Mouse (Mus musculus): ENCODE results near the gene Krtap28-10. TPM values are rescaled to one million over a fixed set of nuclear protein-coding genes. Genes with fewer than 3 reads are reported as not detected.

Gene Krtap28-10
- polyA plus RNA-seq, 1 experiment: not detected

DNA sequence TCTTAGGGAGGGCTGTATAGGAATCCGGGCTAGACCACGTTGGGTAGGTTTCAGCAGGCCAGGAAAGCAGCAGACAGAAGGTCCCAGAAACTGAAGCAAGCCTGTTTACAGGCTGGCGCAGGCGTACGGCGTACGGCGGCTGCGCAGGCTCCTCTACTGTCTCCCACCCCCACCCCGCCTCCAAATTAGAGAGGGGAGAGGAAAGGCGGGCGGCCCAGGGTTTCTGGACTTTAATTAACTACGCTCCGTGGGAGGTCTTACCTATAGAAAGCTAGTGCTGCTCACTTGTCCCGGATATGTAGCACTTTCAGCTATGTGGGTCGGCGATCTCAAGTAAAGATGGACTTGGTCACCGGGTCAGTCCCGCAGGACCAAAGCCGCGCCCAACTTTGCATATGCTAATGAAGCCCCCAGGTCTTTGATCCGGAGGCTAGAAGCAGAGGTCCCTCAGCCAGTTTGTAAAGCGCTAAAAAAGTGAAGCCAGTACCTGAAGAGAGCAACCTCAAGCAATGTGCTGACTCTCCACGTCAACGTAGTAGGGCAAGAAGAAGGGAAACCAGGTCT, 4.1 kb downstream of the Krtap28-10 start, which contains the start of gene Slc19a3:
Slc19a3 (minus strand) TSS at position 340 of the 564 bp plus-strand sequence.
- TF ChIP-seq POLR2A (IDR thresholded peaks at IDR 0.05; ENCODE audit: low read depth, low read length) (no peak), CTCF (IDR thresholded peaks at IDR 0.05; ENCODE audit: extremely low read depth, insufficient read depth, insufficient read length, insufficient replicate concordance) (no peak)
- Histone ChIP-seq H3K36me3 (ENCODE audit: control insufficient read depth, insufficient read depth, low read length) (no peaks in the 10 kb centered on the region), H3K27me3 (ENCODE audit: control insufficient read depth, insufficient read depth, low read length) (no peaks in the 10 kb centered on the region; the same call in 1 of the 2 replicates), H3K4me3 (ENCODE audit: extremely low read depth, insufficient read depth, insufficient read length) (peak within 1 kb of the TSS; percentile 8), H3K4me1 (ENCODE audit: control insufficient read depth, insufficient read depth, insufficient read length) (no peaks in the 10 kb centered on the region), H3K27ac (ENCODE audit: insufficient read depth, low read length) (peak within 1 kb of the TSS; percentile 9; the same call in 1 of the 2 replicates)
- 3% methylated on average over 25 of the region's 25 CpGs for WGBS
- no peak for DNase-seq (ENCODE audit: low read depth in 1 of 2, low spot score in 2 of 2)

GRCm38 (mm10) chr1:83036892-83037667, 5.2 kb downstream of the Krtap28-10 start:
- Histone ChIP-seq H3K36me3 (ENCODE audit: control insufficient read depth, insufficient read depth, low read length) (no peaks in the 10 kb centered on the region), H3K4me3 (ENCODE audit: extremely low read depth, insufficient read depth, insufficient read length) (no peak overlapping the region), H3K27ac (ENCODE audit: insufficient read depth, low read length) (no peak overlapping the region), H3K27me3 (ENCODE audit: control insufficient read depth, insufficient read depth, low read length) (no peaks in the 10 kb centered on the region; the same call in 1 of the 2 replicates), H3K4me1 (ENCODE audit: control insufficient read depth, insufficient read depth, insufficient read length) (no peaks in the 10 kb centered on the region)
- TF ChIP-seq POLR2A (IDR thresholded peaks at IDR 0.05; ENCODE audit: low read depth, low read length) (no peak), CTCF (IDR thresholded peaks at IDR 0.05; ENCODE audit: extremely low read depth, insufficient read depth, insufficient read length, insufficient replicate concordance) (no peak)
- DNase-seq (ENCODE audit: low read depth in 1 of 2, low spot score in 2 of 2): no peak
- 79% methylated on average over 11 of the region's 11 CpGs for WGBS

- no peaks in the 10 kb centered on the region for H3K4me1 ChIP-seq (ENCODE audit: control insufficient read depth, insufficient read depth, insufficient read length)
- 79% methylated on average over 5 of the region's 5 CpGs for WGBS
- H3K27ac ChIP-seq (ENCODE audit: insufficient read depth, low read length): no peak overlapping the region
- no peak overlapping the region for H3K4me3 ChIP-seq (ENCODE audit: extremely low read depth, insufficient read depth, insufficient read length)
- no peak for DNase-seq (ENCODE audit: low read depth in 1 of 2, low spot score in 2 of 2)
- H3K27me3 ChIP-seq (ENCODE audit: control insufficient read depth, insufficient read depth, low read length): no peaks in the 10 kb centered on the region; the same call in 1 of the 2 replicates
- no peaks in the 10 kb centered on the region for H3K36me3 ChIP-seq (ENCODE audit: control insufficient read depth, insufficient read depth, low read length)
- no peak for TF ChIP-seq CTCF (IDR thresholded peaks at IDR 0.05; ENCODE audit: extremely low read depth, insufficient read depth, insufficient read length, insufficient replicate concordance)
- no peak for TF ChIP-seq POLR2A (IDR thresholded peaks at IDR 0.05; ENCODE audit: low read depth, low read length)
Measured at GRCm38 (mm10) chr1:83034509-83034908, 7.8 kb downstream of the Krtap28-10 start.

GRCm38 (mm10) chr1:83032508-83032907, 9.8 kb downstream of the Krtap28-10 start:
- no peak overlapping the region for H3K4me3 ChIP-seq (ENCODE audit: extremely low read depth, insufficient read depth, insufficient read length)
- no peaks in the 10 kb centered on the region for H3K36me3 ChIP-seq (ENCODE audit: control insufficient read depth, insufficient read depth, low read length)
- TF ChIP-seq POLR2A (IDR thresholded peaks at IDR 0.05; ENCODE audit: low read depth, low read length) (no peak), CTCF (IDR thresholded peaks at IDR 0.05; ENCODE audit: extremely low read depth, insufficient read depth, insufficient read length, insufficient replicate concordance) (no peak)
- H3K4me1 ChIP-seq (ENCODE audit: control insufficient read depth, insufficient read depth, insufficient read length): no peaks in the 10 kb centered on the region
- DNase-seq (ENCODE audit: low read depth in 1 of 2, low spot score in 2 of 2): no peak
- WGBS: 86% methylated on average over 6 of the region's 6 CpGs
- no peaks in the 10 kb centered on the region for H3K27me3 ChIP-seq (ENCODE audit: control insufficient read depth, insufficient read depth, low read length)
- H3K27ac ChIP-seq (ENCODE audit: insufficient read depth, low read length): no peak overlapping the region

GRCm38 (mm10) chr1:83031950-83032349, 10.3 kb downstream of the Krtap28-10 start:
- no peak overlapping the region for H3K27ac ChIP-seq (ENCODE audit: insufficient read depth, low read length)
- no peaks in the 10 kb centered on the region for H3K36me3 ChIP-seq (ENCODE audit: control insufficient read depth, insufficient read depth, low read length)
- WGBS: 76% methylated on average over 1 of the region's 1 CpGs
- H3K27me3 ChIP-seq (ENCODE audit: control insufficient read depth, insufficient read depth, low read length): no peaks in the 10 kb centered on the region
- no peak overlapping the region for H3K4me3 ChIP-seq (ENCODE audit: extremely low read depth, insufficient read depth, insufficient read length)
- no peaks in the 10 kb centered on the region for H3K4me1 ChIP-seq (ENCODE audit: control insufficient read depth, insufficient read depth, insufficient read length)
- TF ChIP-seq POLR2A (IDR thresholded peaks at IDR 0.05; ENCODE audit: low read depth, low read length): no peak
- no peak for TF ChIP-seq CTCF (IDR thresholded peaks at IDR 0.05; ENCODE audit: extremely low read depth, insufficient read depth, insufficient read length, insufficient replicate concordance)
- no peak for DNase-seq (ENCODE audit: low read depth in 1 of 2, low spot score in 2 of 2)

DNA sequence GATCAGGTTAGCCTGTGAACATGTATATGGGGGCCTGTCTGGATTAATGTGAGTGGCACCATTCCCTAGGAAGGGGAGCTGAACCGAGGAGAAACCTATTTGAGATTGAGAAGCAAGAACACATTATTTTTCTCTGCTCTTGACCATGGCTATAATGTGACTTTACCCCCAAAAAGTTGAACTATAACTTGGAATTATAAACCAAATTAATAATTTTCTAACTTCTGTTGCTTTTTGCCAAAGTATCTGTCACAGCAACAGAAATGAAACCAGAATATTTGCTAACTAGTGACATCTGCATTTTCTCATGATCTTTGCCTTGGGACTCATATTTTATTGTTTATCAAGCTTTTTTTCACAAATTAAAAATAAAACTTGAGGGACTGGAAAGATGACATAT, 25.7 kb downstream of the Krtap28-10 start:
- TF ChIP-seq CTCF (IDR thresholded peaks at IDR 0.05; ENCODE audit: extremely low read depth, insufficient read depth, insufficient read length, insufficient replicate concordance) (no peak), POLR2A (IDR thresholded peaks at IDR 0.05; ENCODE audit: low read depth, low read length) (no peak)
- Histone ChIP-seq H3K27me3 (ENCODE audit: control insufficient read depth, insufficient read depth, low read length) (no peaks in the 10 kb centered on the region), H3K4me3 (ENCODE audit: extremely low read depth, insufficient read depth, insufficient read length) (no peak overlapping the region), H3K4me1 (ENCODE audit: control insufficient read depth, insufficient read depth, insufficient read length) (no peaks in the 10 kb centered on the region), H3K27ac (ENCODE audit: insufficient read depth, low read length) (no peak overlapping the region), H3K36me3 (ENCODE audit: control insufficient read depth, insufficient read depth, low read length) (no peaks in the 10 kb centered on the region)
- DNase-seq (ENCODE audit: low read depth in 1 of 2, low spot score in 2 of 2): no peak
- WGBS: 68% methylated on average over 1 of the region's 1 CpGs
